Mouse (Mus musculus): ENCODE data around the gene Abcg2. TPM values are rescaled to one million over a fixed set of nuclear protein-coding genes. Genes with fewer than 3 reads are reported as not detected.

Abcg2 gene
- polyA plus RNA-seq, 1 experiment from 2014 or later, result 53.3 TPM

DNA sequence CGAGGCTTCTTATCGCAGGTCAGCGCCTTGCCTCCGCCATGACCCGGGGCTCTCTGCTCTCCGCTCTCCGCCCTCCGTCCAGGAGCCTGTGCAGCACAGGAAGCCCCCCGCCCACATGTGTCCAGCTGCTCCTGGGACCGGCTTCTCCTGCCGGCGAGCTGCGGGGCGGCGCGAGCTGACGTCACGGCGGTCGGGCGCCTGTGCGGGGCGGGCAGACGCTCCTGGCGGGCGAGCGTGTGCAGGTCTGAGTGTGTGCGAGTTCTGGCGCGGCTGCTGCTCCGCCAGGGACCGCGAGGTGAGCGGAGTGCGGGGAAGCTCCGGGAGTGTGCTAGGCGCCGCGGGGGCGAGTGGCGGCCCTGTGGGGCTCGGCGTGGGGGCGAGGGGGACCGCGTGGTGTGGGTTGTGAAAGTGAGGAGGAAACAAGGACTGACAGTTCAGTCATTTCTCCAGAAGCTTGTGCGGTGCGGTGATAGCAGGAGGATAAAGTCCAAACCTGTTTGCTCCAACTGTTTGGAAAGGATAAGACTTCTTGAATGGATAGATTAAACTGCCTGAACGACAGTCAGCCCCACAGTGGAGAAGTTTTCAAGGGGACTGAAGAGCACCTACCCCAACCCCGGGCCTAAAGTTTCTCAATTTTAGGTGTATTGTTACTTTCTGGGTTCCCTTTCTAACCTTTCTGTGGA, 56.2 kb downstream of the Abcg2 start:
- H3K9ac ChIP-seq, result peak overlapping the region; percentile 73
- H3K27ac ChIP-seq, result no peak overlapping the region
- no peaks in the 10 kb centered on the region for H3K9me3 ChIP-seq
- H3K4me3 ChIP-seq, result peak overlapping the region; percentile 59
- H3K27me3 ChIP-seq, result no peaks in the 10 kb centered on the region
- peaks cover 12% of the 10 kb centered on the region for H3K4me1 ChIP-seq
- no peaks in the 10 kb centered on the region for H3K36me3 ChIP-seq
- peak overlapping the region; percentile 70 for H3K4me2 ChIP-seq (replicated peaks)
- ATAC-seq (ENCODE audit: low FRiP score, low read depth), result peak; percentile 98
- WGBS, result under 1% methylated on average over 50 of the region's 50 CpGs

DNA sequence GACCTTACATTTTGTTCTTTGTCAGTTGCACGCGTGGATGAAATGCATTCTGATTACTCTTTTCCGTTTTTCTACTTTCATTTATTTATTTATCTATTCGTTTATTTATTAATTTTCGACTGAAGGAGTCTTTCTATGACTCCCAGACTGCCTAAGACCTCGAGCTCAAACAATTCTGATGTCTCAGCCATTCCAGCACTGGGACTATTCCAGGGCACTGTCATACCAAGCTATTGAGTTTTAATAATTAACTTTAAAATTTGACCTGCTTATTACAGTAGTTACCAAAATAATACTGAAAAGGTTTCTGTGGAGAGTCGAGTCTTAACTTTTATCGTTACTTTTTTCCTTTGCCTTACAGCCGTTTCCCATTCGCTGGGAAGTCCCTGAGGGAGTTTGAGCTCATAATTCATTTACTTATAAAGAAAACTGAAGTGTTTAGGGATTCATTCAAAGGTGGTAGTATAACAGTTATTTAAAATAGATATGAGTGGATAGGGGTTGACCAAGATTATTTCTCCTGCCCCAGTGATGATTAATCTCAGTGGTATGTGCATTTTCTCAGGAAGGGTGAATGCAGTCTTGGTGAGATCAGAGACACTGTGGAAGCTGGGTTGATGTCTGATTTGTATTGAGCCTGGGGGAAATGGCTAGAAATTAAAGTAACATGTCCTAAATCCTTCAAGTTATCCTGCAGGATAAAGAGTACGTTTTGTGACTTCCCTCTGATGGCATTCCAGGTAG, 56.9 kb downstream of the Abcg2 start:
- Histone ChIP-seq H3K27me3 (no peaks in the 10 kb centered on the region), H3K4me3 (peak overlapping the region; percentile 59), H3K27ac (no peak overlapping the region), H3K9me3 (no peaks in the 10 kb centered on the region), H3K9ac (0 out of 2 replicates have a peak overlapping the region, but pooled peaks have one; percentile 73), H3K4me2 (replicated peaks) (peak overlapping the region; percentile 70), H3K4me1 (peaks cover 12% of the 10 kb centered on the region), H3K36me3 (no peaks in the 10 kb centered on the region)
- 28% methylated on average over 11 of the region's 11 CpGs for WGBS
- no peak for ATAC-seq (ENCODE audit: low FRiP score, low read depth)

DNA sequence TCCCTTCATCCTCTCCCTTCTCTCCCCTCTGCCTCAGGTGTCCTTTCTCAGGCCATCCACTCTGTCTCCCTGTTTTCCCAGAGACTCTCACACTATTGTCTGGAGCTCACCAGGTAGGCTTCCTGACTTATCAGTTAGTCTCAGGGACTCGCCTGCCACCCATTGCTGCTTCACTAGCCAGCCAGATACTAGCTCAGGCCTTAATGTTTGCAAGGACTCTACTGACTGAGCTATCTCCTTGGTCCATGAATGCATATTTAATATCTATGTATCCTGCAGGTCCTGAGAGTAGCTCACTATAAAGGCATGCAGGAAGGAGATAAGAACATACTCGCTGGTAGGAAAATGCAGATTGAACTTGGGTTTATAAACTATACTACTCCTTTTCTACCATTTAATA, 57.9 kb downstream of the Abcg2 start:
- Histone ChIP-seq H3K4me1 (peaks cover 12% of the 10 kb centered on the region), H3K36me3 (no peaks in the 10 kb centered on the region), H3K27ac (no peak overlapping the region), H3K9me3 (no peaks in the 10 kb centered on the region), H3K27me3 (no peaks in the 10 kb centered on the region), H3K4me3 (no peak overlapping the region), H3K4me2 (replicated peaks) (peak overlapping the region; percentile 70), H3K9ac (no peak overlapping the region)
- ATAC-seq (ENCODE audit: low FRiP score, low read depth), result no peak
- 87% methylated on average over 2 of the region's 2 CpGs for WGBS

DNA sequence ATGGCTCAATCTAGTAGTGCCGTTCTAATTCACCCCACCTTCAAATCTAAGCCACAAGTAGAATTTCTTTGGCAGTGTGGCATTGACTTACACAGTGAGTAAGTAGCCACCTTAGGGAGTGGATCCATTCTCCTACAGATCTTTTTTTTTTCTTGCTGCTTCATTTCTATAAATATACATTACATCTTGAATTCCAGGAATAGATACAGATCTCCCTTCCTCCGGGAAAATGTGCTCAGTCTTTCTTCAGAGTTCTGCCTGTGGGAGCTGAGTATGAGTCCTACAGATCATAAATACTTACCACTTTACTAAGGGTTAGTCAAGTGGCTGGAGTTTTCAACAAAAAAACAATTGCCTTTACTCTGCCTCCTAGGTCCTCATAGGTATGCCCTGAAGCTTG, 60.3 kb downstream of the Abcg2 start:
- no peaks in the 10 kb centered on the region for H3K9me3 ChIP-seq
- no peaks in the 10 kb centered on the region for H3K36me3 ChIP-seq
- no peak overlapping the region for H3K27ac ChIP-seq
- no peak overlapping the region for H3K4me3 ChIP-seq
- H3K4me1 ChIP-seq, result peaks cover 12% of the 10 kb centered on the region
- H3K27me3 ChIP-seq, result no peaks in the 10 kb centered on the region
- H3K9ac ChIP-seq, result no peak overlapping the region
- no peak overlapping the region for H3K4me2 ChIP-seq (replicated peaks)
- 85% methylated on average over 2 of the region's 2 CpGs for WGBS
- ATAC-seq (ENCODE audit: low FRiP score, low read depth), result no peak

DNA sequence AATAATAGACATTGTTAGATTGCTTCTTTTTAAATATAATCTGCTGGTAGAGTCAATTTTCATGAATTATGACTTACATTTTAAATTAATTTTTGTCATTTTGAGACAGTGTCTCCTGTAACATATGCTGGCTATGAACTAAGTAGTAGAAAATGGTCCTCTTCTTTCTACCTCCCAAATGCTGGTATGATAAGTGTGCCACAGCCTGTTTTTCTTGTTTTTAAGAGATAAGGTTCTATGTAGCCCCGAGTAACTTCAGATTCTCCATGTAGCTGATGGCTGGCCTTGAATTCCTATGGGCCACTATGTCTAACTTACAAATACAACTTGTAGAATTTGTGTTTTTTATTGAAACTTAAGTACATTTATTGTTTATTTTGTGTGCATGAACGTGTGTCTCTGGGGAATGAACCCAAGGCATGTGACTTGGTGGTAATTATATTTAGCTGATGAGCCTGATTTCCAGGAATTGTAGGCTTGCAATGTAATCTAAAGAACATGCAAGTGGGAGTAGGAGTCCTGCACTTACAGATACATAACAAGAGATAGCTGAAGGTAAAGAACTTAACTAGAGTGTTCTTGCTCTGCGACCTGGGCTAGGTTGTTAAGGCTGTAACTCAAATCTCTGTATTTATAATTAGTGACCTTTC, 63.9 kb downstream of the Abcg2 start:
- Histone ChIP-seq H3K4me1 (no peaks in the 10 kb centered on the region), H3K4me2 (replicated peaks) (no peak overlapping the region), H3K9ac (no peak overlapping the region), H3K4me3 (no peak overlapping the region), H3K27ac (no peak overlapping the region), H3K27me3 (no peaks in the 10 kb centered on the region), H3K9me3 (no peaks in the 10 kb centered on the region), H3K36me3 (no peaks in the 10 kb centered on the region)
- 73% methylated on average over 3 of the region's 3 CpGs for WGBS
- no peak for ATAC-seq (ENCODE audit: low FRiP score, low read depth)

DNA sequence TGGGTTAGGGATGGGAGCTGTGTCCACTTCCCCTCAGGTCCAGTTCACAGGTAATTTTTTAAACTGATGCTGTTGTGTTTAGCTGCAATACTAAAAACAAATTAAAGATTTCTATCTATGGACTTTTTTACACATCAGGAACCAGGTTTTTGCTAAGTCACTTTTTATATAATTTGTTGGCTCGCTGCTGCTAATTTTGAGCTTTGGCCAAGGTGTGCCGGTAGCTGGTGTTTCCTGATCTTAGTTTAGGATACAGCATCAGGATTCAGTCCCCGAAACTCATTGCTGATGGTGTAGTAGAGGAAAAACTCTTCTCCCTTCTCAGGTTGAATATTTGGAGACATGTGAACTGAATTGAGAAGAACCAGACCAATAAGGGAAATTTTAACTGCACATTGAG, 65.8 kb downstream of the Abcg2 start:
- H3K27ac ChIP-seq, result no peak overlapping the region
- H3K9ac ChIP-seq, result no peak overlapping the region
- H3K4me1 ChIP-seq, result no peaks in the 10 kb centered on the region
- WGBS, result 94% methylated on average over 3 of the region's 3 CpGs
- H3K9me3 ChIP-seq, result no peaks in the 10 kb centered on the region
- no peaks in the 10 kb centered on the region for H3K36me3 ChIP-seq
- H3K4me2 ChIP-seq (replicated peaks), result no peak overlapping the region
- no peak overlapping the region for H3K4me3 ChIP-seq
- H3K27me3 ChIP-seq, result no peaks in the 10 kb centered on the region
- ATAC-seq (ENCODE audit: low FRiP score, low read depth), result no peak

DNA sequence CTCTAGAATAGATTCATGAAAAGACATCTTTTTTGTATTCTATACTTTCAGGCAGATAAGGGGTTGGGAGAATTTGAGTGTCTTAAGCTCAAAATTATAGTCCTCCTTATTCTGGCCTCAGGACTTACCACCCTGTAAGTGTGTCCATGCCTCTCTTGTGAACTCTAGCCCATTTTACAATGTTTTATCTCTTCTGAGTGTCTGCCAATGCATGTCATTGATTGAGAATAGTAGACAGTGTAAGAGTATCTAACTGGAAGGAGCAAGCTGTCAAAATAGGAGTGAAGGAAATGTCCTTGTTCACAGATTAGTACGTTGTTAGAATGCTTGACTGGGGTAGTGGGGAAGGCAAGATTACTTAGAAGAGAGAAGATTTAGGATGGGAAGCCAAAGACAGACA, 66.7 kb downstream of the Abcg2 start:
- Histone ChIP-seq H3K4me1 (no peaks in the 10 kb centered on the region), H3K9me3 (no peaks in the 10 kb centered on the region), H3K36me3 (no peaks in the 10 kb centered on the region), H3K9ac (no peak overlapping the region), H3K4me3 (no peak overlapping the region), H3K4me2 (replicated peaks) (no peak overlapping the region), H3K27me3 (no peaks in the 10 kb centered on the region), H3K27ac (no peak overlapping the region)
- no peak for ATAC-seq (ENCODE audit: low FRiP score, low read depth)
- 83% methylated on average over 1 of the region's 1 CpGs for WGBS

DNA sequence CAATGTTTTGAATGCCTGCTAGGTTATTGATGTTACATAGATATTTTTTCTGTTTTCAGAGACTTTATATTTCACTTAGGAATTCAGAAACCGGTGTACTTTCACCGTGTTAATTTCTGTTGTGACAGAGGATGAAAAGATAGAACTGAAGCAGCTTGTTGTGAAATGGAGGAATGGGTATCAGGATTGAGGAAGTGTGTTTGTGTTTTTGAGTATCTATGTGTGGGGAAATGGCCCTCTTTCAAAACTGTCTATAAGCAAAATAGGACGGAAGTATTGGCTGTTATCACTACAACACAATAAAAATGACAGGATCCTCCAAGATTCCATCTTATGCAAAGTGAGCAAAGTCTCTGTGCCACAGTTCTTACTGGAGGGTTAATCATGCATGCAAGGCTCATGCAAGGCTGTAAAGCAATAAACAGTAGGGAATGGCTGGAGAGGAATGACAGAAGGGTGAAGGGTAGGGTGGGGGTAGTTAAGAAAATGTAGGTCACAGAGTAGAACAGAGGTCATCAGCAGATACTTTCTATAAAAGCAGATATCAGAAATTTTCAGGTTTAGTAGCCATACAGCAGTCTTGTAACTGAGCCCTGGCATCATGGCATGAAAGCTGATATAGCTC, 76.7 kb downstream of the Abcg2 start:
- Histone ChIP-seq H3K27ac (no peak overlapping the region), H3K9me3 (no peaks in the 10 kb centered on the region), H3K36me3 (no peaks in the 10 kb centered on the region), H3K27me3 (no peaks in the 10 kb centered on the region), H3K4me3 (no peak overlapping the region), H3K9ac (no peak overlapping the region), H3K4me1 (no peaks in the 10 kb centered on the region), H3K4me2 (replicated peaks) (no peak overlapping the region)
- ATAC-seq (ENCODE audit: low FRiP score, low read depth), result no peak
- WGBS, result 78% methylated on average over 3 of the region's 3 CpGs

DNA sequence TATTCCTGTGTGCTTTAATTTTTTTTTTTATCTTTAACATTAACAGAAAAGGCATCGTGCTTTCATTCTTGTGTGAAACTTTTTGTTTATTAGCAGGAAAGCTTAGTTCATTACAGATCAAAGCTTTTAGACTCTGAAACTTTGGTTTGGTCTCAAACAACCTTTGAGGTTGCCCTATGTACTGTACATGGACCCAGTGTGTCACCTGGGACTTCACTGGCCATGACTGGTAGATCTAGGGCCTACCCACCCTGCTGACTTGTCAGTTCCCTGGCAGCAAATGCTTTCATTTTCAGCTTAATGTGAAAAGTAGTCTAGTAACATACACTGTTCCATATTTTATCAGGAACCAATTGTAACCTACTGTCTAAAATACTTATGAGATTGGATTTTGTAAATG, 93.5 kb downstream of the Abcg2 start:
- 91% methylated on average over 1 of the region's 1 CpGs for WGBS
- no peak overlapping the region for H3K4me2 ChIP-seq (replicated peaks)
- H3K9me3 ChIP-seq, result no peaks in the 10 kb centered on the region
- H3K27me3 ChIP-seq, result no peaks in the 10 kb centered on the region
- H3K36me3 ChIP-seq, result peaks cover 18% of the 10 kb centered on the region
- no peaks in the 10 kb centered on the region for H3K4me1 ChIP-seq
- H3K4me3 ChIP-seq, result no peak overlapping the region
- ATAC-seq (ENCODE audit: low FRiP score, low read depth), result no peak
- H3K27ac ChIP-seq, result no peak overlapping the region
- no peak overlapping the region for H3K9ac ChIP-seq

DNA sequence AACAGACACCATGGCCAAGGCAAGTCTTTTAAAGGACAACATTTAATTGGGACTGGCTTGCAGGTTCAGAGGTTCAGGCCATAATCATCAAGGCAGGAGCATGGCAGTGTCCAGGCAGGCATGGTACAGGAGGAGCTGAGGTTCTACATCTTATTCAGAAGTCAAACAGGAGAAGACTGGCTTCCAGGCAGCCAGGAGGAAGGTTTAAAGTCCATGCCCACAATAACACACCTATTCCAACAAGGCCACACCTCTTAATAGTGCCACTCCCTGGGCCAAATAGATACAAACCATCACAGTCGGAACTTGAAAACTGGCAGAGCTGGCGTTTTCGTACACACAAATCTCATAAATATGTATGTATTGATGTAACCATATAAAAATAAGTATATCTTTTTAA, 94.2 kb downstream of the Abcg2 start:
- Histone ChIP-seq H3K4me2 (replicated peaks) (no peak overlapping the region), H3K27me3 (no peaks in the 10 kb centered on the region), H3K27ac (no peak overlapping the region), H3K36me3 (peaks cover 18% of the 10 kb centered on the region), H3K9ac (no peak overlapping the region), H3K4me3 (no peak overlapping the region), H3K4me1 (no peaks in the 10 kb centered on the region), H3K9me3 (no peaks in the 10 kb centered on the region)
- ATAC-seq (ENCODE audit: low FRiP score, low read depth), result no peak
- 88% methylated on average over 3 of the region's 3 CpGs for WGBS

DNA sequence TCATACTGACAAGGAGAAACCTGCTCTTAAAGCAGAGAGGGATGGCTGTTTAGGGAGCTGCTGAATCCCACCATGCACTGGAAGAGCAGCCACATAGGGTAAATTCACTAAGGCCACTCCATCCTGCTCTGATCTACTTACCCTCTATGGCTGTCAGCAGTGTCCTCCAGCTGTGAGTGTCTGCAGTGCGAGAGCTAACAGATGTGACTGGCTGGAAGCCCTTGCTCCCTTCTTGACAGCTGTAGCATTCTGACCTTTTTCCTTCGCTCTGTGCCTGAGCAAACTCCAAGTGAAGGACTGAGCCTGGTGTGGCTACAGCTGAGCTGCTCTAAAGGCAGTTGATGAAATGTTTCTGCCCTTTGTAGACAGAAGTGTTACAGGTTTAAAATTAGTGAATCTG, 107.3 kb downstream of the Abcg2 start:
- 64% methylated on average over 2 of the region's 2 CpGs for WGBS
- Histone ChIP-seq H3K9me3 (no peaks in the 10 kb centered on the region), H3K4me2 (replicated peaks) (no peak overlapping the region), H3K27me3 (no peaks in the 10 kb centered on the region), H3K27ac (no peak overlapping the region), H3K4me1 (no peaks in the 10 kb centered on the region), H3K9ac (no peak overlapping the region), H3K4me3 (no peak overlapping the region), H3K36me3 (0 out of 2 replicates have a peak, but pooled peaks cover 2% of the 10 kb centered on the region)
- 0 out of 2 replicates have a peak, but pooled peaks have one; percentile 19 for ATAC-seq (ENCODE audit: low FRiP score, low read depth)

DNA sequence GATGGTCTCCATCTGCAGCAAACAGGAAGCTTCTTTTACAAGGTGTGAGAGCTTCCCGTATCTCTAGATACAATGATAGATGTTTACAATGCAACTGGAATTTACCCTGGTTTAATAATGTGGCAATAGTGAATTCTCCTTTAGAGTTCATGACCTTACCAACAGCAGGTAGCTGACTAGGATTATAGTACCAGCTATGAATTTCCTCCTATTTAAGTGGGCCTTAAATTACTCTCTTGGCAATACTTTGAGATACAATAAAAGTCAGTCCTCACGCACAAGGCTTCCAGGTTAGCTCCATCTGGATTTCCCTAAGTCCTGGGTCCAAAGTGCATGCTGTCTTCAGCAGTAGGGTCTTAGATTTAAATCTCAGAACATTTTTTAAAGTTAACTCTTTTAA, 109.9 kb downstream of the Abcg2 start:
- Histone ChIP-seq H3K36me3 (0 out of 2 replicates have a peak, but pooled peaks cover 2% of the 10 kb centered on the region), H3K4me3 (no peak overlapping the region), H3K9ac (no peak overlapping the region), H3K27me3 (no peaks in the 10 kb centered on the region), H3K9me3 (no peaks in the 10 kb centered on the region), H3K4me2 (replicated peaks) (no peak overlapping the region), H3K4me1 (no peaks in the 10 kb centered on the region), H3K27ac (no peak overlapping the region)
- 44% methylated on average over 2 of the region's 2 CpGs for WGBS
- no peak for ATAC-seq (ENCODE audit: low FRiP score, low read depth)
